Mouse (Mus musculus): ENCODE data around the gene Olfr958. TPM values are rescaled to one million over a fixed set of nuclear protein-coding genes. Genes with fewer than 3 reads are reported as not detected.

The Olfr958 gene
- polyA plus RNA-seq, 1 experiment: not detected

DNA sequence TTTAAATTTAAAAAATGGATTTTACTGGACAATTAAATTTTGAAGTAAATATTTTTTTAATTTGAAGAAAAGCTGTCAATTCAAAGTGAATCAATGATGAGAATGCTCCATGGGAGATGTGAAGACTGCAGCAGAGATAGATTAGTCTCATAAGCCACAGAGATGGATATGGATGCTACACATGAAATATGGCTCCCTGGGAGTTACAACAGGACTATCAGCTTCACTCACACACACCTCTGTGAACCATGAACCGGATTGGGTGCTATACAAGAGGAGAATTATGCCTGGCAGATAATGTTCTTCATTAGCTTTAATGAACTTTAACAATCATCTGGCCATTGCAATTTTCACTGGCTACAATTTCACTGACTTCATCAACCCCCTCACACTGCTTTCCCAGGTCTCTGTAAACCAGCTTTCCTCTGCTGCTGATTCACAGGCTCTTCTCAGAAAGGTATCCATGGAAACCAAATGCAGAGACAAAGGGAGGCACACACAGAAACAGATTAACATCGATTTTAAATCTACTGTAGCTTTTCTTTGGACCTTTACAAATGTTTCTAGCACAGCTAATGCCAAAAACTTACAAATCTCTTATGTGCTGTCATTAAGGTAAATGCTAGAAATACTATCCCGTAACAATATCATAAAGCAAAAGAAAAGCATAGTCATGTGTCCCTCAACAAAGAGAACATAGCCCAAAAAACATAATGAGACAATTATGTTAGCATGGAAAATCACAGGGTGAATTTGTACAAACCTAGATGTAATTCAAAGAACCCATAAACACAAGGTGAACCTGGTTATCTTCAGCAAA is 3.9 kb upstream of the Olfr958 start:
- H3K4me1 ChIP-seq (replicated peaks; ENCODE audit: control insufficient read depth, insufficient read depth, low read length): no peaks in the 10 kb centered on the region
- WGBS: 66% methylated on average over 3 of the region's 3 CpGs

DNA sequence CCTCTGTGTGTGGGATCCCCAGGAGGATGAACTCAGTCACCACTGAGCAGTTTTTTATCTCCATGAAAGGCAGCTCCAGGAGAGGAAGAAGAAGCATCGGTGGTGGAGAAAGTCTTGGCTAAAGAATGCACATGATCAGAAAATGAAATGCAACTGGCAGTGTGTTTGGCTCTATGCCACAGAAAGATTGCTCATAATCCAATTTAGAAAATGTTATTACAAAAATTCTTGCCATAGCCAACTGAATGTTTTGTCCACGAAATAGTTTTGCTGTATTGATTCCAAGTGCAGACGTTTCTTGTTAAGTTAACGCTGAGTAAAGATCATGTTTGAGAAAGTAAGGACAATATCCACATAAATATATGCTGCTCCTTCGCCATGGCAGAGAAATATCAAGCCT is 3.0 kb downstream of the Olfr958 start:
- no peak for DNase-seq
- TF ChIP-seq CTCF (IDR thresholded peaks at IDR 0.05; ENCODE audit: borderline replicate concordance, control insufficient read depth, extremely low read depth, insufficient read depth, low read length, poor library complexity) (no peak), POLR2A (IDR thresholded peaks at IDR 0.05; ENCODE audit: control insufficient read depth, extremely low read depth, insufficient read depth, low read length, poor library complexity) (no peak)
- 88% methylated on average over 5 of the region's 5 CpGs for WGBS

More for the DNA sequence above, 3.9 kb upstream of the Olfr958 start:
- TF ChIP-seq CTCF (IDR thresholded peaks at IDR 0.05; ENCODE audit: borderline replicate concordance, control insufficient read depth, extremely low read depth, insufficient read depth, low read length, poor library complexity) (no peak), POLR2A (IDR thresholded peaks at IDR 0.05; ENCODE audit: control insufficient read depth, extremely low read depth, insufficient read depth, low read length, poor library complexity) (no peak)
- no peak for DNase-seq
- Histone ChIP-seq H3K36me3 (ENCODE audit: control insufficient read depth, insufficient read depth, low read length) (no peaks in the 10 kb centered on the region), H3K27me3 (ENCODE audit: control insufficient read depth, insufficient read depth, low read length) (no peaks in the 10 kb centered on the region), H3K4me3 (ENCODE audit: control insufficient read depth, insufficient read depth, low read length) (no peak overlapping the region), H3K27ac (ENCODE audit: control insufficient read depth, insufficient read depth, low read length) (no peak overlapping the region)

DNA sequence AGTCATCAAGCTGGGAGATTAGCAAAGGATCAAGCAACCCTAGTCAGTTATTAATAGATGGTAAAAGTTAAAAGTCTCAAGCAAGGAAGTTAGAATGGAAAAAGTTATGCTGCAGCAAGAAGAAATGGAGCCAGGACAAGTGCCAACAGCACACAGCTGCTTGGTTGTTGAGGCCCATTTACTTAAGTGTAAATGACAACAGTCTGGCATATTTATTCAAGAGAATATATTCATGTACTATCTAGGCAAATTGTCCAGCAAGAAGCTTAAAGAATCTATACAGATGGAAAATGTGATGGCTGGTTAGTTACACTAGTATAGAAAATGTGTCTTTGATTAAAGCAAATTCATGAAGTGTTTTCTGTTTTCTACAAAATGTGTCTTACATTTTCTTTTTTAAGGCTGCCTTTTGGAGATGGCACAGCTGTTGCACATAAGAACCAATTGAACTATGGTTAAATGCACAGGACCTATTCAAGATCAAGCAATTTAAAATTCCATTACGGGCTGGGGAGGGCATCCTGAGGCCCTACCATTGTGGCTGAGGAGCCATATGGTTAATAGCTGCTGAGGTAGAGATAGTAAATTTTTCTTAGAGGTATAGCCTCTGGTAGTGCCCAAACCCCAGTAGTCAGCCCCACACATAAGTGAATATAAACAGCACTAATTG is 30.1 kb downstream of the Olfr958 start:
- no peaks in the 10 kb centered on the region for H3K27me3 ChIP-seq (ENCODE audit: control insufficient read depth, insufficient read depth, low read length)
- 91% methylated on average over 1 of the region's 1 CpGs for WGBS
- TF ChIP-seq CTCF (IDR thresholded peaks at IDR 0.05; ENCODE audit: borderline replicate concordance, control insufficient read depth, extremely low read depth, insufficient read depth, low read length, poor library complexity) (no peak), POLR2A (IDR thresholded peaks at IDR 0.05; ENCODE audit: control insufficient read depth, extremely low read depth, insufficient read depth, low read length, poor library complexity) (no peak)

More for the DNA sequence above, 3.0 kb downstream of the Olfr958 start:
- H3K27me3 ChIP-seq (ENCODE audit: control insufficient read depth, insufficient read depth, low read length): no peaks in the 10 kb centered on the region
- H3K4me3 ChIP-seq (ENCODE audit: control insufficient read depth, insufficient read depth, low read length): no peak overlapping the region
- no peak overlapping the region for H3K27ac ChIP-seq (ENCODE audit: control insufficient read depth, insufficient read depth, low read length)
- H3K4me1 ChIP-seq (replicated peaks; ENCODE audit: control insufficient read depth, insufficient read depth, low read length): no peaks in the 10 kb centered on the region
- no peaks in the 10 kb centered on the region for H3K36me3 ChIP-seq (ENCODE audit: control insufficient read depth, insufficient read depth, low read length)

DNA sequence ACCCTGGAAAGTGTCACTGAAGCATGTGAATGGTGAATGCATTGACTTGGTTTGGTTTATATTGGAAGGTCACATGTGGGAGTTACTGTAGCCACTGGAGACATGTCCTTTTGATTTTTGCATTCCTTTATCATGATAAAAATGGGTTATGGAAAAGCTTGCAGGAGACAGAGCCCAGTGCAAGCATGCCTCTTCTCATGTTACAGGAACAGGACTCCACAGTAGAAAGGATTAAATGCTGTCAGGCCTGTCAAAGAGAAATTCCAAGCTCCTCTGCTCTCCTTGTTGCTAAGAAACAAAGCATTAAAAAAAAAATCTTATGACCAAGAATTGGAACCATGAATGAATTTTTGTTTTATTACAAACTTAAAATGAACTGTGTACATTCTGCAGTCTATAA is 35.3 kb downstream of the Olfr958 start:
- no peaks in the 10 kb centered on the region for H3K4me1 ChIP-seq (replicated peaks; ENCODE audit: control insufficient read depth, insufficient read depth, low read length)
- H3K36me3 ChIP-seq (ENCODE audit: control insufficient read depth, insufficient read depth, low read length): no peaks in the 10 kb centered on the region
- DNase-seq: no peak
- no peak overlapping the region for H3K27ac ChIP-seq (ENCODE audit: control insufficient read depth, insufficient read depth, low read length)
- H3K4me3 ChIP-seq (ENCODE audit: control insufficient read depth, insufficient read depth, low read length): no peak overlapping the region
- TF ChIP-seq POLR2A (IDR thresholded peaks at IDR 0.05; ENCODE audit: control insufficient read depth, extremely low read depth, insufficient read depth, low read length, poor library complexity): no peak
- TF ChIP-seq CTCF (IDR thresholded peaks at IDR 0.05; ENCODE audit: borderline replicate concordance, control insufficient read depth, extremely low read depth, insufficient read depth, low read length, poor library complexity): no peak
- no peaks in the 10 kb centered on the region for H3K27me3 ChIP-seq (ENCODE audit: control insufficient read depth, insufficient read depth, low read length)

More for the DNA sequence above, 30.1 kb downstream of the Olfr958 start:
- no peak overlapping the region for H3K27ac ChIP-seq (ENCODE audit: control insufficient read depth, insufficient read depth, low read length)
- no peaks in the 10 kb centered on the region for H3K36me3 ChIP-seq (ENCODE audit: control insufficient read depth, insufficient read depth, low read length)
- no peaks in the 10 kb centered on the region for H3K4me1 ChIP-seq (replicated peaks; ENCODE audit: control insufficient read depth, insufficient read depth, low read length)
- no peak overlapping the region for H3K4me3 ChIP-seq (ENCODE audit: control insufficient read depth, insufficient read depth, low read length)
- no peak for DNase-seq

DNA sequence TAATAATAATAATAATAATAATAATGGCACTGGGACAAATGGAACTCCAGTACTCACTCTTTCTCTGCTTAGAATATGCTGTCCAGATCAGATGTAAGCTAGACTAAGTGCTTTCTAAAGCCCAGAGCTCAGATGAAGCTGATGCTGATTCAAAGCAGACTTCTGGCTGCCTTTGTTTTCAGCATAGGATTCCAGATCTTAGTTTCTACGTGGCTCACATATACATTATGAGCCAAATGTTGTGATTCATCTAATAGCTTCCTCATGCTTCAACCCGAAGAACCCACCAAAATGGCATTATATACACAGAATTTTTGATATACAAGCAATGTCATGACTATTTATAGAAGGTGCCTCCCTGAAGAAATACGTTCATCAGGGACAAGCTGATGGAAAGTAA is 38.3 kb downstream of the Olfr958 start, which contains the start of gene Olfr957:
TSS of gene Olfr957 (minus strand) at position 279 of the 400 bp plus-strand sequence.
- TF ChIP-seq POLR2A (IDR thresholded peaks at IDR 0.05; ENCODE audit: control insufficient read depth, extremely low read depth, insufficient read depth, low read length, poor library complexity): no peak
- no peak for TF ChIP-seq CTCF (IDR thresholded peaks at IDR 0.05; ENCODE audit: borderline replicate concordance, control insufficient read depth, extremely low read depth, insufficient read depth, low read length, poor library complexity)
- Histone ChIP-seq H3K27ac (ENCODE audit: control insufficient read depth, insufficient read depth, low read length) (no peak within 1 kb of the TSS), H3K27me3 (ENCODE audit: control insufficient read depth, insufficient read depth, low read length) (no peaks in the 10 kb centered on the region), H3K4me1 (replicated peaks; ENCODE audit: control insufficient read depth, insufficient read depth, low read length) (no peaks in the 10 kb centered on the region), H3K36me3 (ENCODE audit: control insufficient read depth, insufficient read depth, low read length) (no peaks in the 10 kb centered on the region), H3K4me3 (ENCODE audit: control insufficient read depth, insufficient read depth, low read length) (no peak within 1 kb of the TSS)
- WGBS: 76% methylated on average over 3 of the region's 3 CpGs
- DNase-seq: no peak

DNA sequence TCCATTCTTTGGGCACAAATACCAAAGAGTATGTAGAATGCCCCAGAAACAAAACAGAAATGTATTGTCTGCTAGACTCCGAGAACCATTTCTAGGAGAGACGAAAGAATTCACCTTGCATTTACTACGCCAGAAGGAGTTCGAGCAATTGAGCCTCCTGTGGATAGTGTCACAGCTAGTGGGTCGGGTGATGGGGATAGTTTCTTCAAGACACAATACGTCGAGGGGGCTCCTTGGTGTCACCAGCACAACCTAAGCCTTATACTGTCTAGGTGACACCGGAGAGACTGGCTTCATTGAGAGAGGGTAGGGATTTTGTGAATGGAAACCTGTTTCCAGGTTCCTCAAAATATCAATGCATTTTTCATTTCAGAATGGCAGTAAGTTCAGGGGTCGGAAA is 44.4 kb downstream of the Olfr958 start:
- TF ChIP-seq POLR2A (IDR thresholded peaks at IDR 0.05; ENCODE audit: control insufficient read depth, extremely low read depth, insufficient read depth, low read length, poor library complexity): no peak
- TF ChIP-seq CTCF (IDR thresholded peaks at IDR 0.05; ENCODE audit: borderline replicate concordance, control insufficient read depth, extremely low read depth, insufficient read depth, low read length, poor library complexity): no peak
- 89% methylated on average over 9 of the region's 9 CpGs for WGBS
- H3K27me3 ChIP-seq (ENCODE audit: control insufficient read depth, insufficient read depth, low read length): no peaks in the 10 kb centered on the region
- no peak for DNase-seq
- H3K36me3 ChIP-seq (ENCODE audit: control insufficient read depth, insufficient read depth, low read length): no peaks in the 10 kb centered on the region
- H3K27ac ChIP-seq (ENCODE audit: control insufficient read depth, insufficient read depth, low read length): no peak overlapping the region
- no peak overlapping the region for H3K4me3 ChIP-seq (ENCODE audit: control insufficient read depth, insufficient read depth, low read length)
- H3K4me1 ChIP-seq (replicated peaks; ENCODE audit: control insufficient read depth, insufficient read depth, low read length): no peaks in the 10 kb centered on the region

Measured in thymus, adult 2 months (tissue).